Mouse (Mus musculus): ENCODE results near the gene Mcrip2.

DNA sequence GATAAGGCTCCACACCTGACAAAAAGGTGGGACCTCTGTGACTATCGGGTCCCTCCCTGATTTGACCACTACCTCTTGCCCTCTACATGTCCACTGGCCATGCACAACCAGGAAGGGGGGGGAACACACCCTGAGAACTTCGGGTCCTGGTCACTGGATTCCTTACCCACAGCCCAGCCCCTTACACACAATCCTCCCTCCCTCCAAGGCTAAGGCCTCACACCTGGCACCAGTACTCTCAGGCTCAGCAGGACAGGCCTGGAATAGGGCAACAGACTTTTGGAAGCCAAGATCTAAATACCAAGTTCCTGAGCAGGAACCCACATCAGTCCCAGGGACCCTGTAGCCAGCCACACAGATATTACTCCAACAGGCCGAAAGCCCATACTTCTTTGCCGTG lies 29.7 kb downstream of the Mcrip2 start:
- no peak for TF ChIP-seq CTCF (IDR thresholded peaks at IDR 0.05; ENCODE audit: low read depth)
- no peak for TF ChIP-seq EP300 (optimal IDR thresholded peaks at IDR 0.05)
